Mouse (Mus musculus): ENCODE data around the gene Bmpr1b. TPM values are rescaled to one million over a fixed set of nuclear protein-coding genes. Genes with fewer than 3 reads are reported as not detected.

Bmpr1b gene
- total RNA-seq, 2 experiments from 2014 or later: 10.8 to 11.6 TPM

DNA sequence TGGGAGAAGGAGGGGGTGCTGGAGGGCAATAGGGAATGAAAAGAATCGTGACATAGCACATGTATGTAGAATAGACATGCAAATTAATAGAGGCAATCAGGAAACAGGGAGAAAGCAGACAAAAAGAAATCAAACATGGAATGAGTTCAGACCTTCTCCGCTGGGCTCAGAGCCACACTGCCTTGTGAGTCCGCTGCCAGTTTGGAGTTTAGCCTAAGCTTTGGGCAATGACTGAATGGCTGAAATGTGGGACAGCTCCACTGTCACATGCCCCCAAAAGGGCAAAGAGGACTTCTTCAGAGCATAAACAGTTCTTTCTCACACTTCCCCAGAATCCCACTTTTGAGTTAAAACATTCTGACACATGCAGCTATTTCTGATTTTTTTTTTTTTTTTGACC is 236.3 kb downstream of the Bmpr1b start:
- intact Hi-C loops (cut with DNase I): no loop called here
- peak; percentile 31 to 58 for DNase-seq (ENCODE audit: extremely low spot score in 1 of 2, low spot score in 2 of 2)

DNA sequence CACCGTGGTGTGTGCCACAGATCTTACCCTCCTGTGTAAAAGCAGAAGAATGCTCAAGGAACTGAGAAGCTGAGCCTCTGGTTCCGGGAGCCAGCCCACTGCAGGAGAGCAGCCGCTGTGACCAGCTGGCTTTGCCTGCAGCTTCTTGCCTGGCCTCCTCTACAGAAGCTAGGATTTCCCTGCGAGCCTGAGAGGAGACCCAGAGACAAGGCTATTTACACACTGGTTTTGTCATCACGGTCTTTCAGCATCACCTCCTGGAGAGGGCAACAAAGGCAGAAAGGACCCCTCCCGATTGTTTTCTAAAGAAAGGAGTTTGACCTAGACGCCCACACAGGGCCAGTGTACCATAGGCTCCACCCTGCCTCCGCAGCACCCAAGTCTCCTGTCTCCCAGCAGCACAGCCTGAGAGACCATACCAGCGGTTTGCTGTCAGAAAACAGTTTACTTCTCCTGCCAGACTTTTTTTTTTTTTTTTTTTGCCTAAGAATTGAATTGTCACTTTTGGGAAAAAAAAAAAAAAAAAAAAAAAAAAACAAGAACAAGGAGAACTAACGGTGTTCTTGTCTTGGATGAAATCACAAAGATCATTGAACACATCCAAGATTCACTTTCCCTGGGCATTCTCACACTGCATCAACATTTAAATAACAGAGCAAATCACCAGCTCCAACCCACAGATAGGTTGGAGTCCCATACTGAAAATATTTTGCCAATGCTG is 237.7 kb downstream of the Bmpr1b start:
- intact Hi-C loops (cut with DNase I): no loop called here
- DNase-seq (ENCODE audit: extremely low spot score in 1 of 2, low spot score in 2 of 2): peak in 1 of 2 experiments; percentile 34

DNA sequence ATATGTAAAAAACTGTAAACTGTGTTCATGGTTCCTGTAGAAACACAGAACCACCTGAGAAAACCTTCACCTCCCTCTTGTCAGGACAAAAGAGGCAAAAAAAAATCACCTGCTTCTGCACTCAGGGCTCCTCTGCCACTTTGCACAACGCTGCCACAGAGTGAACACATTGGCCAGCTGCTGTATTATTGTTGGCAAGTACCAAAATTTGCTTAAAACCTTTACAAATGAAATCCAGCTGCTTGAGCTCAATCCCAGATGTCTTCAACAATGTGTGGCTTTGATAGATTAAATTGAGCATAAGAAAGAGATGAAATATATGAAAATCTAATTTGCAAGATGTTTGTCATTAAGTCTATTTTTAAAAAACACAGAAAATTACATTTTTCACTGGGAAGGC is 245.8 kb downstream of the Bmpr1b start:
- intact Hi-C loops (cut with DNase I): no loop called here
- DNase-seq (ENCODE audit: extremely low spot score in 1 of 2, low spot score in 2 of 2): no peak

DNA sequence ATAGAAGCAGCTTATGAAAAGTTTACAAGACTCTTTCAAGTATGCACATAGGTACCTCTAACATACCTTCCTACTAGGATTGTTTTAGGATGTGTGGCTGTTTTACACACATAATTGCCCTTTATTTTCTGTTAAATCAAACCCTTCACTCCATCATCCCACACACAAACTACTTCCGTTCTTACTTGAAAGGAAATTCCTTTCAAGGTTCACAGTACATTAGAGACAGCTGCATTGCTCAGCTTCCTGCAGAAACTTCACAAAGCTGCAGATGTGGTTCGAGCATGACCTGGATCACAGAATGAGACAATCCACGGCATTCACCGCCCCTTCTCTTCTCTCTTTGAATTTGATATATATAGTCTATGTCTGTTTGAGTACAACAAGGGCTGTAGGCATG is 248.1 kb downstream of the Bmpr1b start:
- no peak for DNase-seq (ENCODE audit: extremely low spot score in 1 of 2, low spot score in 2 of 2)
- intact Hi-C loops (cut with DNase I): no loop called here

DNA sequence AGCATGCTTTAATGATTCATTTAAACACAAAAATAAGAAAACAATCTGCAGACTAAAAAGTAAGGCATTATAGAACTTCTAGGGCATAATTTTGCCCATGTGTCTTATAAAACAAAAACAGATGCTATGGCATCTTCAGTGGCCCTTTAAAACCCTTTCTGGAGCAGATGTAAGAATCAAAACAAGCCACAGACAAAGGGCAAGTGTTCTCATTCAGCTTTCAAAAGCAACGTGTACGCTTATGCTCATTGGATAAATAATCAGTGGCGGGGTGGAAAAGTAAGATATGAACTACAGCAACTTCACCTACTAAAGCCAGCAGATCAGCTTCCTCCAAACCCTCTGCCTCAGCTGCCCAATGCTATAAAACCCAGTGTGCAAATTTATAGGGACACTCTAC is 249.6 kb downstream of the Bmpr1b start:
- no peak for DNase-seq (ENCODE audit: extremely low spot score in 1 of 2, low spot score in 2 of 2)
- intact Hi-C loops (cut with DNase I): no loop called here

DNA sequence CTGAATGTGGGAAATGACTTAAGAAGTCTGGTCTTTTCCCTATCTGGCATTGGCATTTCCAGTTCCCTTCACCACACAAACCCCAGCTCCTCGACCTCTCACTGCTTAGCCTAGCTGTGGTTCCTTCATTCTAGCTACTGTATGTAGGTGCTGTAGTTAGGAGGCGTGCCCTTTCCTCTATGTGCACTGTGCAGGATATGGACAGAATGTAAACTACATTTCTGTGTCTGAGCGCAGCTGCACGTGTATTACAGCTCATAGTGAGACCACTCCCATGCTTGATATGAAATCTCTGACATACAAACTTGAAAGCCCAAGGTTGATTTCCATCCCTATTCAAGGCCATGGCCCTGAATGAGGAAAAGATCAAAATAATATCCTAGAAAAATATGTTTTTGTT is 252.1 kb downstream of the Bmpr1b start:
- no peak for DNase-seq (ENCODE audit: extremely low spot score in 1 of 2, low spot score in 2 of 2)
- intact Hi-C loops (cut with DNase I): no loop called here

DNA sequence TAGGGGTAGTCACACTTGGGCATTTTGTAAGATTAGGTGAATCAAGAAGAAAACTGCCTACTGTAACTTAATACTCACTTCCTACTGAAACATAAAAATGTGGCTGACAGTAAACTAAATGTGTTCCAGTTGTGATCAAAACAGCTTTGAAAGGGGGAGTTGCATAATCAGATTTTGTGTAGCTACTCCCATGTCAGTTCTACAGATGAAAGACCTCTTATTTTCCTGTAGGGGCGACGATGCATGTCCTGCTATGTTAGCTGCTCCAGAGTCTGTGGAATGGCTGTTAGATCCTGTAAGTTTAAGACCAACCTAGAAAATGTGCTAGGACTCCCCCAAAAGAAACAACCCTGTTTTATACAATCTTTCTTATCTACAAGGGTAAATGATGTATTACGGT is 253.2 kb downstream of the Bmpr1b start:
- intact Hi-C loops (cut with DNase I): no loop called here

DNA sequence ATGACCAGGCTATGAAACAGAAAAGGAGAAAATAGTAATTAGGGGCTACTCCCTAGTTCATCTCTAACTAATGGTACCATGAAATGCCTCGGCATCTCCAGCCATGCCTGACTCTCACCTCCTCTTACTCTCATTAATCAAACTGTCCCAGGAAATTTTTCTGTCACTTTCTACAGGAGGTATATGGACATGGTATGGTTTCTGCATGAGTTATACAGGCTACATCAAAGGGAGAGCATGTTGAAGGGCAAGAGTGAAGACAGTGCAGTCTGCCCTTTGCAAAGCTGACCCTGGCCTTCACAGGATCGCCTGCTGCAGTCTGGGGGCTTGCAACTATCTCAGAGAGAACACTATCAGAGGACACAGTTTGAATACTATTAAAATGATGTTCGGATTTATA is 254.6 kb downstream of the Bmpr1b start:
- intact Hi-C loops (cut with DNase I): no loop called here
- DNase-seq (ENCODE audit: extremely low spot score in 1 of 2, low spot score in 2 of 2): no peak

More for the DNA sequence above, 253.2 kb downstream of the Bmpr1b start:
- DNase-seq (ENCODE audit: extremely low spot score in 1 of 2, low spot score in 2 of 2): no peak

DNA sequence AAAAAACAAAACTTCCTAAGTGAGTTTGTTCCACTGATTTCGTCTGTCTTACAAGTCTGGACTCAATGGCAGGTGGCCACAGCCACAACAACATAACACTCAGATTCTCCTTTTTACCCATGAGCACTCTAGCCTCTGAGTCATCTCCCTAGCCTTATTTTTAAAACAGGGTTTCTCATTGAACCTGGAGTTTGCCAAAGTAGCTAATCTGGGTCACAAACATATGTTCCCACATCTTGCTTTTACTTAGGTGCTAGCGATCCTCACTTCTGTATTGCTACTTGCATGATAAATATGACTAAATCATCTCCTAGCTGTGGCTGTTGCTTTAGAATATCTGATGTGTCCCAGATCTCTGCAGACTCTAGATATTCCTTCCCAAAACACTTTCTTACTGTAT is 260.1 kb downstream of the Bmpr1b start:
- intact Hi-C loops (cut with DNase I): no loop called here
- no peak for DNase-seq (ENCODE audit: extremely low spot score in 1 of 2, low spot score in 2 of 2)

DNA sequence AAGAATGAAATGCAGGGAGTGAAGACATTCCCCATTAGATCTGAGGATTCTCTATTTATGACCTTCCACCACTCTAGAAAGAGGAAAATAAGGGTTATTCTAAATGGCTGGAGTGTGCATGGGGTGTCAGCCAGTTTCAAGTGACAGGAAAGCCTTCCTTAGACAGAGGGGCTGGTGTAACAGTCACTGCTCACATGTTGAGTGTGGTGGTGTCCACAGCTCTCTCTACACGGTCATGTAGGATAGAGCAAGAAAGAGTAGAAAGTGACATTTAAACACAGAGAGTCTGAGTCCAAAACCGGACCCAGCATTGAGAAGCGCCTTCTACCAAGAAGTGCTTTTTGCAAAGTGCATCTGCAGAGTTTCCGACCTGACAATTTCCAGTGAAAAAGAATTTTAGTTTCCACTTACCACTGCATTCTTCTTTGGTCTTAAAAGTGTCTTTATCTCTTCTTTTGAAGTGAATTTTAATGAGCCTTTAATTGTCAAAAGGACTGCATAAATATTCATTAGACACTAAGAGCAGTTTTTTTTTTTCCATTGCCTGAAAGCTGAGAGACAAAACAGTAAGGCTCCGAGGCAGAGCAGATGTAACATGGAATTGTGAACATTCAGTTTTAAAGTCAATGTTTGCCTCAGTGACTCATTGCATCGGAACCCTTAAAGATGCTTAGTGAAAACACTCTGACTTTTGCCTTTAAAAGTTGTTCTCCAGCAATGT is 263.2 kb downstream of the Bmpr1b start:
- intact Hi-C loops (cut with DNase I): no loop called here
- DNase-seq (ENCODE audit: extremely low spot score in 1 of 2, low spot score in 2 of 2): no peak

DNA sequence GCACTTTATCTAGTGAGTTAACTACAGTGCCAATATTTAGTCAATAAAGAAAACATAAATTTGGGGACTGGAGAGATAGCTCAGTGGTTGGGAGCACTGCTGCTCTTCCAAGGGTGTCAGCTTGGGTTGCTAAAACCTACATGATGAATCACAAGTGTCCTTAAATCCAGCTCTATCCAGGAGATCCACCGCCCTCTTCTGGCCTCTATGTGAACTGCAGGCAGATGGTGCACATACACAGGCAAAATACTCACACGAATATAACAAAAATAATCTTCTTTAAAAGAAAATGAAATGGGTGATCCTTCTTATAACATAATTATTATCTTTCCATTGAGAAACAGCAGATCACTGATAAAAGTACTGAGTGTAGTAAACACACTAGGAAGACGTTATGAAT is 268.9 kb downstream of the Bmpr1b start:
- DNase-seq (ENCODE audit: extremely low spot score in 1 of 2, low spot score in 2 of 2): no peak
- intact Hi-C loops (cut with DNase I): no loop called here

DNA sequence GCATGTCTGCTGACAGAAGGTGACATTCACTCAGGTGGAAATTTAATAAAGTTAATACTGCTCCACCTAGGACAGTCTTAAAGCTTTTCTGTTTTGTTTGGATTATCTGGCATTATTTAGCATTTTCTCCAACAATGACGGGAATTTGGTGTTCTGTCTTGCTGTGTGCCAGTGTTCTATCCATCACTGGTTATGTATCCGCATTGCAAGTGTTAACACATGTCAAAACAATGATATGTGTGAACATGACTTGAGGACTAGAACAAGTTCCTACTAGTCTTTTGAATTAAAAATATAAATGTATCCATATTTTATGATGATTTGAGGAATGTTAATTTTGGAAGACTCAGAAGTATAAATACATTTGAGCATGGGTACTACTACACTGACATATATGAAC is 269.7 kb downstream of the Bmpr1b start:
- DNase-seq (ENCODE audit: extremely low spot score in 1 of 2, low spot score in 2 of 2): no peak
- intact Hi-C loops (cut with DNase I): no loop called here

DNA sequence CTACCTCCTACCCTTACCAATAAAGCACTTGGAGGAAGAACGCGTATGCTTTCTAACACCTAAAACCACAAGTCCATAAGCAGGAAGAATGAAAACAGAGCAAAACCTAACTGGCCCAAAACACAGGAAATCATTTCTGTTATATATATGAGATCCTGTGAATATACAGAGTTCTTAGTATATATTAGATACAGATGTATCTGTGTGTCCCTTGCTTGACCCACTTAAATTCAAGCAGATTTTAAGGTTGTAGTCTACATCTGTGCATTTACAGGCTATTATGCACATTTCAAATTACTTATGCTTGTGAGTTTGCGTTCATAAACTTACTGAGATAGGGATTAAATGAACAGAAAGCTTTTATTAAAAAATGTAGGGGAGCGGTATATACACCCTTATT is 271.5 kb downstream of the Bmpr1b start:
- no peak for DNase-seq (ENCODE audit: extremely low spot score in 1 of 2, low spot score in 2 of 2)
- intact Hi-C loops (cut with DNase I): no loop called here

DNA sequence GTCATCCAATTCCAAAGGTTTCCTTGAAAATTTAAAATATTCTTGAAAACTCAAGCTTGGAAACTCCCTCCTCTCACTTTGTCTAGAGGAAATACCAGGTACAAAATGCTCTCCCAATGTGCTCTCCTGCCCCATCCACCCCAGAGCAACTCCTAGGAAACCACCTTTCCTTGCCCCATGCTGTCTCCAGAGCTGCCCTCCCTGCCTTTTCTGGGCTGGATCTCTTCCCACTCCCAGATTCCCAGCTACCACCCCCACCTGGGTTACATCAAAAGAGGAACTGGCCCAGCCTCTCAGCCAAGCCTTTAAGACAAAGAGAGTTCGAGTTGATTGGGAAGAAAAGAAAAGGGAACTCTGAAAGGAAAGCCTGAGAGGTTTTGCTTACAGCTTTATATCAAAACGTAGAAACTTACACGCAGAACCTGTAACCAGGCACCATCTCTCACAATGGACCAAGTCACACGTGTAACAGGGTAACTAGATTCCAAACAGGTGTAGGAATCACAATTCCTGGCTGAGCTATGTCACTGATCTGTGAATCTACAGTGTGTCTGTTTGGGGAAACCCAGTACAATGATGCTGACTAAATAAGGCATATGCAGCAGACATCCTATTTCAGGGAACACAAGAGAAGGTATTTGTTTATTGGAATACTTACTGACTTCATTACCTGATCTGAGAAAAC is 272.2 kb downstream of the Bmpr1b start:
- DNase-seq (ENCODE audit: extremely low spot score in 1 of 2, low spot score in 2 of 2): no peak
- intact Hi-C loops (cut with DNase I): no loop called here

DNA sequence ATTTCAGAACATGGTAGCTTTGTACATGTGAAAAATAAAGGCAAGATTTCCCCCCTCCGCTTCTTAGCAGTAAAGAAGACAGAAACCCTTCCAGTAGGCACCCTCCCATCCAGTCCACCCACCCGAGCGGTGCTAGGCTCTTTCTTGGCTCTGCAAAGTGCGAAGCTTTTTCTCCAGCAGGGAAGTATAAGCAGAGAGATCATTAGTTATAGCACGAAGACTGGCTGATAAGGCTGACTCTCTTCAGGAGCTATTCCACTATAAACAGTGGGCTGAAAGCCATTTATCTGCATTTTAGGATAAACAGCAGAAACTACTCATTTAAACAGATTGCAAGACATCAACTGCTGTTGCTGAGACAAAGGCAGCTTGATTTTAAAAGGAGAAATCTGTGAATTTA is 274.1 kb downstream of the Bmpr1b start:
- intact Hi-C loops (cut with DNase I): no loop called here
- DNase-seq (ENCODE audit: extremely low spot score in 1 of 2, low spot score in 2 of 2): peak in 1 of 2 experiments; percentile 7

DNA sequence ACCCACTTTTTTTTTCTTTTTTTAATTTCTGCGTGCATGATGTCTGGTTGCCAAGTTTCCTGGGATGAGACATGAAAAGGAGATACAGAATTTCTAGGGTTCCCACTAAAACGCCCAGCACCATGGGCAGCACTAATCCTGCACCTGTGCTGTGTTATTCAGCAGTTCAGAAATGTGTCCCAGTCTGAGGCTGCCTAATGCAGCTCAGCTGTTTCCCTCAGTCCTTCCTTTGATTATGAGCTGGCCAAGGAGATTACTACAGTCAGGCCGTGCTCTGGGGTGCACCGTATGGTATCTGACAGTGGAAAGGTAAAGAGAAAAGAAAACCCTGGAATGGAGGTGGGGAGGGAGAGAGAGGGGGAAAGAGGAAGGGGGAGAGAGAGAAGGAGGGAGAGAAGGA is 278.6 kb downstream of the Bmpr1b start:
- no peak for DNase-seq (ENCODE audit: extremely low spot score in 1 of 2, low spot score in 2 of 2)
- intact Hi-C loops (cut with DNase I): no loop called here

DNA sequence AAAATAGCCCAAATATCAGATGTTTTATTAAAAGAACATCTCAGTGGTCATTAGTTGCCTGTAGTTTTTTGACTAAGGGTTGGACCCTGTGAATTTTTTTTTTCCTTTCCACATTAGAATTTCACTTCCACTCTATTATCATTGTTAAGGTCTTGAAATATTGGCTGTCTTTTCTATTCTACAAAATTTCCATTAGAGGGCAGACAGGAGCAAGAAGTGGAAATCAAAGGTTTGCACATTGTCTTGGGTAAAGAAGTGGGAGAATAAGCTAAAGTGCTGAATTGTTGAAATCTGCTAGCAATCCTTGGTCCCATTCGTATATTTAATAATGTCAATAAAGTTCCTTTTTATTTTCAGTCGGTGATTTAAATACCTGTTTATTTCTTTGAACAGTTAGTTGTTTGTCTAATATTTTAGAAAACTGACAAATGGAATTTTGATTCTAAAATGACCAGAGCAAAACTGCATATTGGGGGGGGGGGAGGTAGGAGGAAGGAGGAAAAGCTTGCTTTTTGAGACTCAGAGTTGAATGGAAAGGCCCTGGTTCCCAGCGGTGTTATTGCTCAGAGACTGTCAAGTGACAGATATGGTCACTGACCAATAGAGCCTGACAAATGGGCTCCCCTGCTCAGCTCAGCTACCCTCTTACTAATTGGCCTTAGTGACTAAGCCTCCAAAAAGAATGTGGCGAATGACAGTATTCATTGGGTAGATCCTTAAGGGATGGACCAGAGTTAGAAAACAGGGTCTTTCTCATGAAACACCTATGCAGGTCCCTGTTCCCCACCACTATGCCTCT is 281.6 kb downstream of the Bmpr1b start:
- intact Hi-C loops (cut with DNase I): loop anchor here (5.0 kb wide), 2 partner anchors 280 to 390 kb away; partner anchors contain the start of gene Bmpr1b

DNA sequence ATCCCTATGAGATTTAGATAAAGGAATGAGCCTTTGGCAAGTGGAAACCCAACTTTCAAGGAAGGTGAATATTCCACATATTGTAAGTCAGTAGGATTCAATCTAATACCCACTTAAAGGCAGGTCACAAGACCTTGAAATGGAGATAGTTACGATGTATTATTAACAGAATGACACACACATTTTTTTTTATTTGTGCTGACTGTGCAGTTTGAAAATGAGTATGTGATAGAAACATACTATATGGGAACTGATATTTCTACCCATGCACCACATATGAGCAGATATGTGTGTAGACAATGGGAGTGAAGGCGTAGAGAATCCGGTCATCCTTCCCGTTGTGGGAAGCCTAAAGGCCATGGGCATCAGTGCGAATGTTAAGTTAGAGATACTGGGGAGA is 285.0 kb downstream of the Bmpr1b start:
- intact Hi-C loops (cut with DNase I): no loop called here
- DNase-seq (ENCODE audit: extremely low spot score in 1 of 2, low spot score in 2 of 2): no peak

More for the DNA sequence above, 281.6 kb downstream of the Bmpr1b start:
- DNase-seq (ENCODE audit: extremely low spot score in 1 of 2, low spot score in 2 of 2): no peak

DNA sequence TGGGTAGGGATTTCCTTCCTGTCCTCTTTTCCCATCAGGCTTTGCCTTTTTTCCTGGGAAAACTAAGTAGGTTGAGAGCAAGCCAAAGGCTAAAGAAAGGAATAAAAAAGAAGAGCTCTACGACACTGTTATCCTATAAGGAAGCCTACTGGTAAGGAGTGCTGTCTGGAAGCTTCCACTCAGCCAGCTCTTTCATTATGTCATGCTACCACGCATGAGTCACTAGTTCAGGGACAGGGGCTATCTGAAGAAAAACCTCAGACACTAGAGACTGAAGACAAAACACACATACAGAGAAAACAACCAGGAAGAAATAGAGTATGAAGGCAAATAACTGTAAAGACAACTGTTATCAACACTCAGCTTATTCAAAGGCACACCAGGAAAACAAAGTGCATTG is 286.7 kb downstream of the Bmpr1b start:
- DNase-seq (ENCODE audit: extremely low spot score in 1 of 2, low spot score in 2 of 2): no peak
- intact Hi-C loops (cut with DNase I): no loop called here

All from left cerebral cortex, postnatal 10 days (tissue).